Mouse (Mus musculus): Measurements from ENCODE around the gene Gm14632.
"Not testable (repeated sequence)": the region's sequence is repeated elsewhere in the genome, so short reads cannot be mapped to it uniquely, and the experiment has no call there.

Gm14632 gene

GRCm38 (mm10) chrX:30329472-30329871, at the start of gene Gm14632:
Gene Gm14632 (plus strand): TSS chrX:30329772.
- DNase-seq (ENCODE audit: low read depth, low spot score) = not testable (repeated sequence)
